Mouse (Mus musculus): ENCODE data around the gene Neto2. TPM values are rescaled to one million over a fixed set of nuclear protein-coding genes. Genes with fewer than 3 reads are reported as not detected.

The Neto2 gene
- polyA plus RNA-seq (2012; ENCODE audit: low replicate concordance): 0.48 and 1.4 TPM in 2 replicates

GRCm38 (mm10) chr8:85700751-85701351 is at the start of gene Neto2:
Gene Neto2 (minus strand): TSS chr8:85700924.

Other genes with a start within 250 kb of the Neto2 start
- 1.2 and 6.2 TPM in 2 replicates for gene Gpt2, start 208.3 kb downstream of the Neto2 start, polyA plus RNA-seq (2012; ENCODE audit: low replicate concordance)
- 35.8 and 63.2 TPM in 2 replicates for gene Dnaja2, start 145.6 kb downstream of the Neto2 start, polyA plus RNA-seq (2012; ENCODE audit: low replicate concordance)
- gene Itfg1, start 140.0 kb upstream of the Neto2 start, polyA plus RNA-seq (2012; ENCODE audit: low replicate concordance): 4.3 and 10.4 TPM in 2 replicates
- gene Phkb, start 140.0 kb upstream of the Neto2 start, polyA plus RNA-seq (2012; ENCODE audit: low replicate concordance): 0.44 and 2.8 TPM in 2 replicates